Mouse (Mus musculus): ENCODE measurements around the gene Dnajc9. TPM values are rescaled to one million over a fixed set of nuclear protein-coding genes. Genes with fewer than 3 reads are reported as not detected.

Dnajc9 gene
- polyA plus RNA-seq, 1 experiment from 2014 or later = 147 TPM

GRCm38 (mm10) chr14:20347441-20347990 lies 41.2 kb downstream of the Dnajc9 start:
- H3K27ac ChIP-seq = peak overlapping the region; percentile 92
- H3K9me3 ChIP-seq (replicated peaks) = no peaks in the 10 kb centered on the region
- H3K4me1 ChIP-seq = peaks cover 29% of the 10 kb centered on the region
- H3K4me2 ChIP-seq = peak overlapping the region; percentile 80
- H3K4me3 ChIP-seq = peak overlapping the region; percentile 84
- H3K36me3 ChIP-seq = peaks cover 42% of the 10 kb centered on the region
- peak; percentile 69 for ATAC-seq
- no peaks in the 10 kb centered on the region for H3K27me3 ChIP-seq (replicated peaks)
- H3K9ac ChIP-seq = peak overlapping the region; percentile 91
- 1% methylated on average over 15 of the region's 15 CpGs for WGBS (ENCODE audit: insufficient replicate concordance)

- no peak overlapping the region for H3K27ac ChIP-seq
- 83% methylated on average over 9 of the region's 9 CpGs for WGBS (ENCODE audit: insufficient replicate concordance)
- no peaks in the 10 kb centered on the region for H3K9me3 ChIP-seq (replicated peaks)
- H3K36me3 ChIP-seq = peaks cover 50% of the 10 kb centered on the region
- peak overlapping the region; percentile 80; the same call in 1 of the 2 replicates for H3K4me2 ChIP-seq
- ATAC-seq = no peak
- no peak overlapping the region for H3K9ac ChIP-seq
- H3K4me1 ChIP-seq = peaks cover 33% of the 10 kb centered on the region
- no peak overlapping the region for H3K4me3 ChIP-seq
- no peaks in the 10 kb centered on the region for H3K27me3 ChIP-seq (replicated peaks)
These were observed 42.8 kb downstream of the Dnajc9 start for GRCm38 (mm10) chr14:20345885-20346284.

- peak overlapping the region; percentile 28; the same call in 1 of the 2 replicates for H3K4me3 ChIP-seq
- 63% methylated on average over 7 of the region's 7 CpGs for WGBS (ENCODE audit: insufficient replicate concordance)
- peaks cover 86% of the 10 kb centered on the region for H3K36me3 ChIP-seq
- no peak for ATAC-seq
- no peak overlapping the region for H3K9ac ChIP-seq
- H3K27me3 ChIP-seq (replicated peaks) = no peaks in the 10 kb centered on the region
- H3K4me2 ChIP-seq = peak overlapping the region; percentile 50
- H3K9me3 ChIP-seq (replicated peaks) = no peaks in the 10 kb centered on the region; the same call in 1 of the 2 replicates
- H3K27ac ChIP-seq = no peak overlapping the region
- peaks cover 10% of the 10 kb centered on the region for H3K4me1 ChIP-seq
These were observed 47.8 kb downstream of the Dnajc9 start for GRCm38 (mm10) chr14:20340866-20341265.

- H3K4me1 ChIP-seq = peaks cover 7% of the 10 kb centered on the region
- no peaks in the 10 kb centered on the region; the same call in 1 of the 2 replicates for H3K9me3 ChIP-seq (replicated peaks)
- no peak overlapping the region for H3K4me3 ChIP-seq
- peaks cover 86% of the 10 kb centered on the region for H3K36me3 ChIP-seq
- peak overlapping the region; percentile 50 for H3K4me2 ChIP-seq
- no peaks in the 10 kb centered on the region for H3K27me3 ChIP-seq (replicated peaks)
- H3K9ac ChIP-seq = no peak overlapping the region
- 79% methylated on average over 8 of the region's 8 CpGs for WGBS (ENCODE audit: insufficient replicate concordance)
- ATAC-seq = 0 out of 2 replicates have a peak, but pooled peaks have one; percentile 27
- no peak overlapping the region for H3K27ac ChIP-seq
These were observed 48.6 kb downstream of the Dnajc9 start for GRCm38 (mm10) chr14:20340149-20340548.

GRCm38 (mm10) chr14:20339415-20339814 lies 49.3 kb downstream of the Dnajc9 start:
- 83% methylated on average over 5 of the region's 5 CpGs for WGBS (ENCODE audit: insufficient replicate concordance)
- Histone ChIP-seq H3K4me2 (no peak overlapping the region), H3K36me3 (peaks cover 86% of the 10 kb centered on the region), H3K9ac (no peak overlapping the region), H3K9me3 (replicated peaks) (no peaks in the 10 kb centered on the region; the same call in 1 of the 2 replicates), H3K4me1 (peaks cover 7% of the 10 kb centered on the region), H3K4me3 (no peak overlapping the region), H3K27ac (no peak overlapping the region), H3K27me3 (replicated peaks) (no peaks in the 10 kb centered on the region)
- no peak for ATAC-seq

Other genes starting within 250 kb of the Dnajc9 start
- 8.6 and 8.9 TPM in 2 replicates for gene Kcnk5, start 207.1 kb downstream of the Dnajc9 start, polyA plus RNA-seq (2016; fragmentation: Nextera tagmentation; extraction: Ambion mirVana)
- gene Kcnk16, start 119.7 kb downstream of the Dnajc9 start, polyA plus RNA-seq (2016; fragmentation: Nextera tagmentation; extraction: Ambion mirVana) = 1.4 and 1.7 TPM in 2 replicates
- gene Nudt13, start 94.2 kb downstream of the Dnajc9 start, polyA plus RNA-seq (2016; fragmentation: Nextera tagmentation; extraction: Ambion mirVana) = 7.8 and 9.3 TPM in 2 replicates
- 49.2 and 49.5 TPM in 2 replicates for gene Ecd, start 40.8 kb downstream of the Dnajc9 start, polyA plus RNA-seq (2016; fragmentation: Nextera tagmentation; extraction: Ambion mirVana)
- gene Fam149b, start 40.7 kb downstream of the Dnajc9 start, polyA plus RNA-seq (2016; fragmentation: Nextera tagmentation; extraction: Ambion mirVana) = 14.6 TPM in 2 replicates
- 80.1 and 81.3 TPM in 2 replicates for gene Mrps16, start 4.7 kb upstream of the Dnajc9 start, polyA plus RNA-seq (2016; fragmentation: Nextera tagmentation; extraction: Ambion mirVana)
- 0.19 and 0.25 TPM in 2 replicates for gene Cfap70, start 63.3 kb upstream of the Dnajc9 start, polyA plus RNA-seq (2016; fragmentation: Nextera tagmentation; extraction: Ambion mirVana)
- gene Anxa7, start 91.2 kb upstream of the Dnajc9 start, polyA plus RNA-seq (2016; fragmentation: Nextera tagmentation; extraction: Ambion mirVana) = 49.2 and 51.4 TPM in 2 replicates
- gene Mss51, start 108.0 kb upstream of the Dnajc9 start, polyA plus RNA-seq (2016; fragmentation: Nextera tagmentation; extraction: Ambion mirVana) = 0.48 and 0.57 TPM in 2 replicates
- 26.8 and 30.0 TPM in 2 replicates for gene Ppp3cb, start 157.7 kb upstream of the Dnajc9 start, polyA plus RNA-seq (2016; fragmentation: Nextera tagmentation; extraction: Ambion mirVana)